Mouse (Mus musculus) heart, embryonic 10.5 days (tissue): ENCODE measurements at regions not wholly inside any gene's neighbourhood (a gene's known extent, or its start where the extent isn't known, plus 50 kb on each side); places are given as distances from the start of the nearest gene placed in this dataset.

Source experiments
- DNase-seq: peaks from one replicate; pipeline ENCODE4 v3.0.0-alpha.2; 2017; ENCODE audit warnings: low spot score
- H3K27ac ChIP-seq: fragments of 300-500 bp; sonication (generic); 2 replicates; pipeline ENCODE4 v1.5.1; 2016; ENCODE audit warnings: mild to moderate bottlenecking
- H3K27me3 ChIP-seq: fragments of 300-500 bp; sonication (generic); 2 replicates; pipeline ENCODE4 v1.6.1; 2016; ENCODE audit warnings: mild to moderate bottlenecking; ENCODE audit not compliant: poor library complexity, insufficient read depth, severe bottlenecking
- H3K36me3 ChIP-seq: fragments of 300-500 bp; sonication (generic); 2 replicates; pipeline ENCODE4 v1.6.1; 2016; ENCODE audit warnings: mild to moderate bottlenecking, moderate library complexity
- H3K4me1 ChIP-seq: fragments of 300-500 bp; sonication (generic); 2 replicates; pipeline ENCODE4 v1.6.1; 2016; ENCODE audit warnings: mild to moderate bottlenecking
- H3K4me3 ChIP-seq: fragments of 300-500 bp; sonication (generic); 2 replicates; pipeline ENCODE4 v1.5.1; 2016; ENCODE audit warnings: mild to moderate bottlenecking, moderate library complexity
- H3K9me3 ChIP-seq: fragments of 300-500 bp; sonication (generic); 2 replicates; pipeline ENCODE4 v1.6.1; 2016; ENCODE audit warnings: mild to moderate bottlenecking, moderate library complexity
- WGBS: fragments of 180-500 bp; shearing (Covaris S2); methylation state at CpG from one replicate; pipeline ENCODE4 v1.1.7; 2016; 5-methylcytosine and 5-hydroxymethylcytosine counted together

GRCm38 (mm10) chr9:101458947-101459627 lies 207.5 kb upstream of the Ppp2r3a start:
- WGBS = 79% methylated on average over 11 of the region's 11 CpGs
- Histone ChIP-seq H3K27ac (no peak overlapping the region), H3K27me3 (no peaks in the 10 kb centered on the region), H3K9me3 (no peaks in the 10 kb centered on the region), H3K4me3 (no peak overlapping the region), H3K4me1 (no peaks in the 10 kb centered on the region), H3K36me3 (no peaks in the 10 kb centered on the region)
- DNase-seq = no peak

DNA sequence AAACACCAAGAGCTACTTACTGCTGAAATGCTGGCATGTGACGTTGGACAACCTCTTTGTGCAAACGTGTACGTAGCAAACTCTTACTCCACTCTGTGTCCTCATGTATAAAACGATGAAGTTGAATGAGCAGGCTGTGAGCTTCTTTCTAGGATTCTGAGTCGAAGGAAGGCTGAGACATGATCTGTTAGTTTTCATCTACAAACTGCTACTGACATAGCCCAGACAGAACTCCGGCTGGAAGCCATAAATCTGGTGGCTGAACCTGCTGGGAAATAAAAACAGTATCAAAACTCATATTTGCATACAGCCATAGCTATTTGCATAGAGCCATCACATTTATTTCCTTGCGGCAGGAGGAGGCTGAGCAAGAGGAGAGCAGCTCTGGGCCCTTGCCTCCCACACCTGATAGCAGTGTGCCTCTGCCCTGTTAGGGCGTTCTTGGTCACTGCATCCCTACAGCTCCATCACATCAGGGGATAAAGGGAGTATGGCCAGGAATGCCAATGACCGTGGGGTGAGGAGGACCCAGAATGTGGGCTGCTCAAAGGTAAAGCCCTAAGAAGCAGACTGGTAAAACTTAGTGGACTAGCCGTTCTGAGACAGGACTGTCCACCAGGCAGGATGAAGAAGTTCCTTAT lies 206.8 kb upstream of the Ppp2r3a start:
- H3K27me3 ChIP-seq = no peaks in the 10 kb centered on the region
- H3K27ac ChIP-seq = no peak overlapping the region
- WGBS = 79% methylated on average over 10 of the region's 10 CpGs
- no peak overlapping the region for H3K4me3 ChIP-seq
- H3K9me3 ChIP-seq = no peaks in the 10 kb centered on the region
- no peaks in the 10 kb centered on the region for H3K4me1 ChIP-seq
- no peaks in the 10 kb centered on the region for H3K36me3 ChIP-seq
- no peak for DNase-seq

DNA sequence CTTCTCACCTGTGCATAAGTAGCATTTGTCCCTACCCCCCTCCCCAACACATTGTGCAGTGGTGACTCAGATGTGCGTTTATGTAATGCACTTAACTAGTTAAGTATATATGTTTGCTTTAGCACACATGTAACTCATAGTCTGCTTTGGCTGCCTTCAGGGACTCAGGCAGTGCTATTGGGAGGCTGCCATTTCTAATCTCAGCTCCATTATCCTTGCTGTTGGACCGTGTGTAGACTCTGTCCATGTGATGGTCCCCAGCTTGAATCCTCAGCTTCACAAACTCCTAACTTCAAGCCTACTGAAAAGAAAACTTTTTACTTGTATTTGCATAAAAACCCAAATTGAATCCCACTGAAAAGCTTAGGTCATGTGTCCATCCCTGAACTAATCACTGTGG lies 194.7 kb upstream of the Ppp2r3a start:
- Histone ChIP-seq H3K4me1 (peaks cover 6% of the 10 kb centered on the region; the same call in 1 of the 2 replicates), H3K27ac (no peak overlapping the region), H3K36me3 (no peaks in the 10 kb centered on the region), H3K27me3 (no peaks in the 10 kb centered on the region), H3K4me3 (no peak overlapping the region), H3K9me3 (no peaks in the 10 kb centered on the region)
- DNase-seq = no peak
- 84% methylated on average over 2 of the region's 2 CpGs for WGBS

- H3K4me3 ChIP-seq = no peak overlapping the region
- H3K9me3 ChIP-seq = no peaks in the 10 kb centered on the region
- H3K27me3 ChIP-seq = no peaks in the 10 kb centered on the region
- no peak overlapping the region for H3K27ac ChIP-seq
- WGBS = 75% methylated on average over 5 of the region's 5 CpGs
- no peak for DNase-seq
- no peaks in the 10 kb centered on the region for H3K36me3 ChIP-seq
- H3K4me1 ChIP-seq = peaks cover 6% of the 10 kb centered on the region; the same call in 1 of the 2 replicates
Observed at GRCm38 (mm10) chr9:101445764-101446163, 194.2 kb upstream of the Ppp2r3a start.

DNA sequence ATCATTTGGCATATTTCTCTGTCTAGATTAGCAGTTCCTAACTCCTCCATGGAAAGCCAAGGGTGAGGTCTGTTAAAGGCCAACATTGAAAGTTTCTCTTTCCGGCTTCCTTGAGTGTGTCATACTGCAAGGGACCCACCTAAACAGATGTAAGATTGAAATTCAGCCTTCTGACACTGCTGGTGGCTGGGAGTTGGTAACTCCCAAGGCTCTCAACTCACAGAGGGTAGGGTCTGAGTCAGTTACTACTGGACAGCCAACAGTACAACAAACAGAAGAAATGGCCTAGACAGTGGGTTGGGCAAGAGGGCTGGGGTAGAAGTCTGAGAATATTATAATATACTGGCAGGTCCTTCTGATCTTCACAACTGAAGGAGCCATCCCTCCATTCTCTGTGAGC lies 193.7 kb upstream of the Ppp2r3a start:
- Histone ChIP-seq H3K27ac (no peak overlapping the region), H3K4me1 (peaks cover 6% of the 10 kb centered on the region; the same call in 1 of the 2 replicates), H3K27me3 (no peaks in the 10 kb centered on the region), H3K36me3 (no peaks in the 10 kb centered on the region), H3K9me3 (no peaks in the 10 kb centered on the region), H3K4me3 (no peak overlapping the region)
- 72% methylated on average over 1 of the region's 1 CpGs for WGBS
- no peak for DNase-seq

DNA sequence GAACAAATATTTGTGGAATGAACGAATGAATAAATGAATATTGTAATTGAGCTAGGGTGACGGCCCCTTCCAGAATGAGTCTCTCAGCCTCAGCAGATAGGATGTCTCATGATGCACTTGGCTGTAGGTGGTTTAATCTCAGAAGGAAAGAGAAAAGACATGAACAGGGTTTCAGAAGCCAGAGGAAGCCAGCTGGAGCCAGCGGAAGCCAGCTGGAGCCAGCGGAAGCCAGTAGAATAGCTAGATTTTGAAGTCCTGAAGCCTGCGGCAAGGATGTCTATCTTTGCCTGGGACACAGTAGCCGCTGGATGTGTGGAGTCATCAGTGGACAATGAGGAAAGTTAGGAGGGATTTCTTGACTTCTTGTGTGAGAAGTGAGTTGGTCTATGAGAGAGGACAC lies 188.3 kb upstream of the Ppp2r3a start:
- Histone ChIP-seq H3K36me3 (no peaks in the 10 kb centered on the region), H3K27me3 (no peaks in the 10 kb centered on the region), H3K4me3 (no peak overlapping the region), H3K27ac (0 out of 2 replicates have a peak overlapping the region, but pooled peaks have one; percentile 16), H3K9me3 (no peaks in the 10 kb centered on the region), H3K4me1 (peaks cover 6% of the 10 kb centered on the region; the same call in 1 of the 2 replicates)
- WGBS = 81% methylated on average over 6 of the region's 6 CpGs
- no peak for DNase-seq

DNA sequence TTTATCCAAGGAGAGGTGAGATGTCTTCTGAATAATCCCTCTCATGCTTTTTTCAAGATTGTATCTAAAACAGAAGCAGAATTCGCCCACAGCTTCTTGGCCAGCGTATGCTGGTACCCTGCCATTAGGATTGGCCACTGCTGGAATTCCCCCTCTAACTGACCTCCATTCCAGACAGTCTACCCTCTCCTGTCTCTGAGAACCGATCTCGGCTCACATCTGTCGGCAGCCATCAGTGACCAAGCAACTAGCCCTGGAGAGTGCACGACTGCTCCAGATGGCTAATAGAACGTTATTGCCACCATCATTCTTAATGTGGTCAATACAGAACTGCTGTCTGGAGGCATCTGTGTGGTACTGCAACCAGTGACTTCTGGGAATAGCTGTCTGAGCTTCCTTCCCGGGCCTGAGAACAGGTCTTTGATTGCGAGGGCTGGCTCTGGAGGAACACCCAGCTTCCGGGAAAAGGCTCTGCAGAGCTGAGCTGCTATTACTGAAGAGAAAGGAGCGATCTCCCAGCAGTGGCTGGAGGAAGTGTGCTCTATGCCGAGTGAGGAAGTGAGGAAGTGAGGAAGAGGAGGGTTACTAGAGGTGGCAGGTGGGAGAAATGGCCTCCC lies 187.1 kb upstream of the Ppp2r3a start:
- Histone ChIP-seq H3K4me3 (no peak overlapping the region), H3K27me3 (no peaks in the 10 kb centered on the region), H3K36me3 (no peaks in the 10 kb centered on the region), H3K9me3 (no peaks in the 10 kb centered on the region), H3K27ac (no peak overlapping the region), H3K4me1 (peaks cover 6% of the 10 kb centered on the region; the same call in 1 of the 2 replicates)
- WGBS = 62% methylated on average over 12 of the region's 12 CpGs
- DNase-seq = no peak

DNA sequence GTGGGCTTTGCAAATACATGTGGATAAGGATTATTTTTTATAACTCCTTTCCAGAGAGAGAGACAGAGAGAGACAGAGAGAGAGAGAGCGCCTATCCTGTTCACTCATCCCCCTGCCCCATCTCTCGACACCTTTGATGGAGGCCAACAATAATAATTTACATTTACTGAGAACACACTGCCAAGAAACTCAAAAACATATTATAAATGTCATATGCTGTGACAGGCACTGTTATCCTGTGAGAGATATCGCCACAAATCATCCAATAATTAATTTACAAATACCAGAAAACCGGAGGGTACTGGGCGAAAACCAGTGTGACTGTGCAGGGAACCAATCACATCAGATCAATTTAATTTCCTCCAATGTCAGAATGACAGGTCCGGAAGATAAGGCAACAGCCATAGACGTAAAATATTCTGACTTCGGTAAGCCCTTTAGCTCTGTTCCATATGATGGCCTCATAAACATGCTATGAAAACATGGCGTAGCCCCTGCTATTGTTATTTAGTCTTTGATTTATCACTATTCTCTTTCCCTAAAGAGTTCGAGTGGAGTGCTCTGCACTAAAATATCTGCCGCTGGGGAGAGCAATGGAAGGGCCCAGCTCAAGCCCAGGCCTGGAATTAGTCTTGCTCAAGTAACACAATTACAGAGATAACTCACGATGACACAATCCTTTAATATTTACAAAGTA lies 173.5 kb upstream of the Ppp2r3a start:
- 80% methylated on average over 12 of the region's 12 CpGs for WGBS
- H3K27ac ChIP-seq = no peak overlapping the region
- no peaks in the 10 kb centered on the region for H3K27me3 ChIP-seq
- no peaks in the 10 kb centered on the region for H3K36me3 ChIP-seq
- H3K4me1 ChIP-seq = no peaks in the 10 kb centered on the region; the same call in 1 of the 2 replicates
- H3K9me3 ChIP-seq = no peaks in the 10 kb centered on the region
- DNase-seq = no peak
- H3K4me3 ChIP-seq = no peak overlapping the region

DNA sequence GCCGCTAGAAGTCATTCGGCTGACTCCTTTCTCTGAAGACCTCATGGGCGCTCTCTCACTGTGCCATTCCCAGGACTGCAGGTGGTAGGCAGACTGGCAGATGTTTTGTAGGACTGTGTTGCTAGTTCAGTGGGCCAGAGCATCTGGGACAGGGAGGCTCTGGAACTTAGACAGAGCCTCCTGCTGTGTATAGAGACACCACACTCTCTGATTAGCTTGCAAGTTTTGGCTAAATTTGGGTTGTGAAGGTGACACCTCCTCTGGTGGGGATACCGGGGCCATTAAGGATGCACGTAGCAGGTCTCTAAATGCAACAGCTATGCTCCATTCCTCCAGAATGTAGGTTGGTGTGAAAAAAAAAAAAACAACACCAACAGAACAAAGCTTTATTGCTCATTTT lies 171.4 kb upstream of the Ppp2r3a start:
- WGBS = 92% methylated on average over 5 of the region's 5 CpGs
- H3K4me1 ChIP-seq = no peaks in the 10 kb centered on the region; the same call in 1 of the 2 replicates
- no peak overlapping the region for H3K4me3 ChIP-seq
- DNase-seq = no peak
- H3K36me3 ChIP-seq = no peaks in the 10 kb centered on the region
- no peaks in the 10 kb centered on the region for H3K9me3 ChIP-seq
- no peaks in the 10 kb centered on the region for H3K27me3 ChIP-seq
- no peak overlapping the region for H3K27ac ChIP-seq

DNA sequence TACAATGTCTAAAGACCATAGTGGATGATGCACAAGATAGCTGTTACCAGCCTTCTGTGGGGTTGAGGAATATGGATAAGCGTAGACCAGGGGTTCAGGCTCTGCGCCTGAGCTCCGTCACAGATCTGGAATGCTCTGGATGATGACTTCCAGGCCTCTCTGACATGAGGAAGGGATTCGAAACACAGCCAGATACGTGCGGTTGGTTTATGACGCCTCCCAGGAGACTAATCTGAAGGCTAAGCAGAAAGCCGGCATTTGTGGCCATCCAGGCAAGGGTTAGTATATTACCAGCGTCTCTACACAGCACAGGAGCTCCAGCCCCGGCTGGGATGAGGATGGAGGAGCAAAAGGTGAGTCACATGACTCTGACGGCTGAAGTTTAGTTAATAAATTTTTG lies 170.4 kb upstream of the Ppp2r3a start:
- Histone ChIP-seq H3K36me3 (no peaks in the 10 kb centered on the region), H3K4me1 (no peaks in the 10 kb centered on the region; the same call in 1 of the 2 replicates), H3K4me3 (no peak overlapping the region), H3K27me3 (no peaks in the 10 kb centered on the region), H3K9me3 (no peaks in the 10 kb centered on the region), H3K27ac (no peak overlapping the region)
- 59% methylated on average over 11 of the region's 11 CpGs for WGBS
- peak; percentile 72 for DNase-seq

- 85% methylated on average over 7 of the region's 7 CpGs for WGBS
- Histone ChIP-seq H3K27me3 (no peaks in the 10 kb centered on the region), H3K36me3 (no peaks in the 10 kb centered on the region), H3K4me3 (no peak overlapping the region), H3K9me3 (no peaks in the 10 kb centered on the region), H3K4me1 (no peaks in the 10 kb centered on the region; the same call in 1 of the 2 replicates), H3K27ac (no peak overlapping the region)
- peak; percentile 58 for DNase-seq
Observed at GRCm38 (mm10) chr9:101421136-101421535, 169.5 kb upstream of the Ppp2r3a start.

- Histone ChIP-seq H3K36me3 (no peaks in the 10 kb centered on the region), H3K4me1 (no peaks in the 10 kb centered on the region; the same call in 1 of the 2 replicates), H3K27ac (no peak overlapping the region), H3K9me3 (no peaks in the 10 kb centered on the region), H3K27me3 (no peaks in the 10 kb centered on the region), H3K4me3 (no peak overlapping the region)
- peak; percentile 54 for DNase-seq
- 84% methylated on average over 4 of the region's 4 CpGs for WGBS
Observed at GRCm38 (mm10) chr9:101420181-101420580, 168.6 kb upstream of the Ppp2r3a start.

DNA sequence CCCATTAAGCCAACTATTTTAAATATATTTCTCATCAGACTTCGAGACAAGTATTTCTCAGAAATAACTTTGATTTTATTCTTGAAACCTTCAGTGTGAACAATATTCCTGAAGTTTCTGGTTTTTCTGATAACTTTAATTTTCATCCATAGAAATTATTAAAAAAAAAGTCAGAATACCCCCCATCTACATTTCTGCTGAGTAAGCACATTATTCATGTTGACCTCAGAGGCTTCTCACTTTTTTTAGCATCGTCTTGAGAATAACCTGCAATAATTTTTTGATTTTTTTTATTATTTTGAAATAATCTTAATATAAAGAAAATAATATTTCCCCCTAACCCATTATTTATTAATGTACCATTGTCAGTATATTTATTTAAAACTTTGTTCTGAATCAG lies 166.1 kb upstream of the Ppp2r3a start:
- no peak overlapping the region for H3K4me3 ChIP-seq
- 79% methylated on average over 2 of the region's 2 CpGs for WGBS
- DNase-seq = no peak
- H3K36me3 ChIP-seq = no peaks in the 10 kb centered on the region
- H3K27me3 ChIP-seq = no peaks in the 10 kb centered on the region
- H3K9me3 ChIP-seq = no peaks in the 10 kb centered on the region
- no peaks in the 10 kb centered on the region; the same call in 1 of the 2 replicates for H3K4me1 ChIP-seq
- H3K27ac ChIP-seq = no peak overlapping the region
